Mouse (Mus musculus): ENCODE measurements at regions not wholly inside any gene's neighbourhood (a gene's known extent, or its start where the extent isn't known, plus 50 kb on each side); places are given as distances from the start of the nearest gene placed in this dataset.

DNA sequence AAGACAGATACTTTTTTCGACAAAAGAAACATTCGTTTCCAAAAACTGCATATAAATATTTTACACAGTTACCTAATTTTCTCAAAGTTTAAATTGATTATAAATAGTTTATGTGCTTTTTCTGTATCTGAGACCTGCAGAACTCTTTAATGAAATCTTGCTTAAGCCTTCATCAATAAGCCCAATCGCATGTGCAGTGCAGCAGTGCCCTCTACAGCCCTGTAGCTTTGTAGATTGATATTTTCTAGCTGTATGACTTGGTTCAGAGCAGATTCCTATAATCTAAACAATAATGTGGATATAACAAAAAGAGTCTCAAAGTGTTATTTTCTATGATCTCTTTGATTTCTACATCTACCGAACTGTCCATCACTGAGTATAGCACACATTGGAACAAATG is 728.7 kb downstream of the Phf3 start:
- TF ChIP-seq POLR2A (IDR thresholded peaks at IDR 0.05; ENCODE audit: borderline replicate concordance, insufficient read depth, low read length) (no peak), CTCF (IDR thresholded peaks at IDR 0.05; ENCODE audit: borderline replicate concordance, insufficient read depth, low read depth, low read length) (peak; percentile 30; the same call in 1 of the 2 replicates)
